Mouse (Mus musculus) liver, embryonic 15.5 days (tissue): ENCODE data around the gene Sertad2. TPM values are rescaled to one million over a fixed set of nuclear protein-coding genes. Genes with fewer than 3 reads are reported as not detected.

Experiments
- ATAC-seq: fragments of 200-750 bp; cut with Nextera tagmentation; 2 replicates; pipeline ENCODE4 v1.8.0; 2017; ENCODE audit warnings: moderate number of reproducible peaks, mild to moderate bottlenecking, moderate library complexity; ENCODE audit not compliant: insufficient read depth
- H3K27ac ChIP-seq: fragments of 300-500 bp; sonication (generic); replicated peaks from 2 replicates; pipeline ENCODE4 v1.5.1; 2015; ENCODE audit warnings: mild to moderate bottlenecking, inconsistent platforms
- H3K27me3 ChIP-seq: fragments of 300-500 bp; sonication (generic); 2 replicates; pipeline ENCODE4 v1.6.1; 2015; ENCODE audit warnings: mild to moderate bottlenecking, inconsistent platforms
- H3K36me3 ChIP-seq: fragments of 300-500 bp; sonication (generic); replicated peaks from 2 replicates; pipeline ENCODE4 v1.6.1; 2015; ENCODE audit warnings: moderate library complexity, mild to moderate bottlenecking, inconsistent platforms
- H3K4me1 ChIP-seq: fragments of 300-500 bp; sonication (generic); replicated peaks from 2 replicates; pipeline ENCODE4 v1.6.1; 2015; ENCODE audit warnings: inconsistent platforms
- H3K4me2 ChIP-seq: fragments of 300-500 bp; sonication (generic); 2 replicates; pipeline ENCODE4 v1.6.1; 2015; ENCODE audit warnings: moderate library complexity, mild to moderate bottlenecking, inconsistent platforms
- H3K4me3 ChIP-seq: fragments of 300-500 bp; sonication (generic); replicated peaks from 2 replicates; pipeline ENCODE4 v1.5.1; 2015; ENCODE audit warnings: mild to moderate bottlenecking, inconsistent platforms
- H3K9ac ChIP-seq: fragments of 300-500 bp; sonication (generic); 2 replicates; pipeline ENCODE4 v1.6.1; 2015; ENCODE audit warnings: moderate library complexity, mild to moderate bottlenecking, inconsistent platforms
- H3K9me3 ChIP-seq: fragments of 300-500 bp; sonication (generic); replicated peaks from 2 replicates; pipeline ENCODE4 v1.6.1; 2016; ENCODE audit warnings: inconsistent platforms
- WGBS: fragments of 180-500 bp; shearing (Covaris S2); methylation state at CpG from one replicate; pipeline ENCODE4 v1.1.7; 2015; ENCODE audit warnings: mixed read lengths; ENCODE audit not compliant: insufficient replicate concordance; 5-methylcytosine and 5-hydroxymethylcytosine counted together
- polyA plus RNA-seq: library from polyadenylated mRNA; unstranded; fragments of >200 nt; fragmentation: Nextera tagmentation; extraction: Ambion mirVana; gene quantifications from 2 replicates; pipeline ENCODE4 v1.2.1, GENCODE M21; 2015

The Sertad2 gene
- polyA plus RNA-seq, 1 experiment from 2014 or later, result 36.0 TPM

GRCm38 (mm10) chr11:20549481-20549880 is 6.4 kb downstream of the Sertad2 start:
- H3K36me3 ChIP-seq, result no peaks in the 10 kb centered on the region
- no peak overlapping the region for H3K4me3 ChIP-seq
- 64% methylated on average over 2 of the region's 2 CpGs for WGBS
- H3K27ac ChIP-seq, result no peak overlapping the region
- no peak overlapping the region for H3K4me2 ChIP-seq
- H3K27me3 ChIP-seq, result peaks cover 8% of the 10 kb centered on the region
- no peak for ATAC-seq
- no peak overlapping the region for H3K9ac ChIP-seq
- no peaks in the 10 kb centered on the region for H3K9me3 ChIP-seq
- H3K4me1 ChIP-seq, result peaks cover 12% of the 10 kb centered on the region; the same call in 1 of the 2 replicates

GRCm38 (mm10) chr11:20550196-20550595 is 7.1 kb downstream of the Sertad2 start:
- Histone ChIP-seq H3K9ac (no peak overlapping the region), H3K4me2 (no peak overlapping the region), H3K36me3 (no peaks in the 10 kb centered on the region), H3K4me3 (no peak overlapping the region), H3K4me1 (peaks cover 13% of the 10 kb centered on the region), H3K27me3 (peaks cover 5% of the 10 kb centered on the region), H3K9me3 (no peaks in the 10 kb centered on the region), H3K27ac (no peak overlapping the region)
- WGBS, result 71% methylated on average over 7 of the region's 7 CpGs
- ATAC-seq, result no peak

GRCm38 (mm10) chr11:20552059-20552458 is 9.0 kb downstream of the Sertad2 start:
- Histone ChIP-seq H3K4me2 (no peak overlapping the region), H3K4me1 (peaks cover 32% of the 10 kb centered on the region), H3K9ac (no peak overlapping the region), H3K27ac (no peak overlapping the region), H3K27me3 (no peaks in the 10 kb centered on the region), H3K9me3 (no peaks in the 10 kb centered on the region), H3K36me3 (no peaks in the 10 kb centered on the region), H3K4me3 (no peak overlapping the region)
- ATAC-seq, result no peak
- WGBS, result 79% methylated on average over 2 of the region's 2 CpGs

- Histone ChIP-seq H3K4me1 (peaks cover 35% of the 10 kb centered on the region), H3K4me2 (no peak overlapping the region), H3K9me3 (no peaks in the 10 kb centered on the region), H3K27ac (no peak overlapping the region), H3K4me3 (no peak overlapping the region), H3K36me3 (no peaks in the 10 kb centered on the region), H3K27me3 (no peaks in the 10 kb centered on the region), H3K9ac (no peak overlapping the region)
- 70% methylated on average over 8 of the region's 8 CpGs for WGBS
- no peak for ATAC-seq
These were observed 10.0 kb downstream of the Sertad2 start for GRCm38 (mm10) chr11:20552758-20553673.

GRCm38 (mm10) chr11:20555651-20556050 is 12.6 kb downstream of the Sertad2 start:
- Histone ChIP-seq H3K27me3 (no peaks in the 10 kb centered on the region), H3K9ac (no peak overlapping the region), H3K27ac (peak overlapping the region; percentile 48), H3K4me2 (0 out of 2 replicates have a peak overlapping the region, but pooled peaks have one; percentile 21), H3K9me3 (no peaks in the 10 kb centered on the region), H3K4me3 (no peak overlapping the region), H3K4me1 (peaks cover 60% of the 10 kb centered on the region), H3K36me3 (no peaks in the 10 kb centered on the region)
- no peak for ATAC-seq
- 49% methylated on average over 2 of the region's 3 CpGs for WGBS

- Histone ChIP-seq H3K4me1 (peaks cover 65% of the 10 kb centered on the region), H3K27ac (peak overlapping the region; percentile 48), H3K4me2 (0 out of 2 replicates have a peak overlapping the region, but pooled peaks have one; percentile 21)
These were observed 13.3 kb downstream of the Sertad2 start for GRCm38 (mm10) chr11:20556163-20556911.

GRCm38 (mm10) chr11:20559236-20559950 is 16.3 kb downstream of the Sertad2 start:
- no peak for ATAC-seq
- Histone ChIP-seq H3K9ac (no peak overlapping the region), H3K4me1 (peaks cover 65% of the 10 kb centered on the region), H3K4me2 (peak overlapping the region; percentile 27; the same call in 1 of the 2 replicates), H3K27me3 (no peaks in the 10 kb centered on the region), H3K36me3 (no peaks in the 10 kb centered on the region), H3K4me3 (no peak overlapping the region), H3K27ac (peak overlapping the region; percentile 59), H3K9me3 (no peaks in the 10 kb centered on the region)
- 57% methylated on average over 11 of the region's 11 CpGs for WGBS

More at GRCm38 (mm10) chr11:20556163-20556911, 13.3 kb downstream of the Sertad2 start:
- 42% methylated on average over 7 of the region's 7 CpGs for WGBS
- Histone ChIP-seq H3K36me3 (no peaks in the 10 kb centered on the region), H3K4me3 (no peak overlapping the region), H3K9ac (no peak overlapping the region), H3K9me3 (no peaks in the 10 kb centered on the region), H3K27me3 (no peaks in the 10 kb centered on the region)
- ATAC-seq, result peak; percentile 70

- H3K4me1 ChIP-seq, result peaks cover 65% of the 10 kb centered on the region
- no peaks in the 10 kb centered on the region for H3K27me3 ChIP-seq
- peak overlapping the region; percentile 59 for H3K27ac ChIP-seq
- ATAC-seq, result peak; percentile 53; the same call in 1 of the 2 replicates
- H3K9ac ChIP-seq, result no peak overlapping the region
- no peaks in the 10 kb centered on the region for H3K9me3 ChIP-seq
- H3K36me3 ChIP-seq, result no peaks in the 10 kb centered on the region
- WGBS, result 43% methylated on average over 10 of the region's 10 CpGs
- peak overlapping the region; percentile 27 for H3K4me2 ChIP-seq
- H3K4me3 ChIP-seq, result no peak overlapping the region
These were observed 17.0 kb downstream of the Sertad2 start for GRCm38 (mm10) chr11:20559951-20560642.

GRCm38 (mm10) chr11:20561323-20562002 is 18.4 kb downstream of the Sertad2 start:
- Histone ChIP-seq H3K4me2 (peak overlapping the region; percentile 75), H3K4me3 (peak overlapping the region; percentile 48), H3K27me3 (no peaks in the 10 kb centered on the region), H3K36me3 (no peaks in the 10 kb centered on the region), H3K27ac (0 out of 2 replicates have a peak overlapping the region, but pooled peaks have one; percentile 29), H3K9me3 (no peaks in the 10 kb centered on the region), H3K4me1 (peaks cover 51% of the 10 kb centered on the region), H3K9ac (peak overlapping the region; percentile 21; the same call in 1 of the 2 replicates)
- peak; percentile 84 for ATAC-seq
- WGBS, result 3% methylated on average over 13 of the region's 13 CpGs

GRCm38 (mm10) chr11:20565057-20565456 is 22.0 kb downstream of the Sertad2 start:
- no peak overlapping the region for H3K27ac ChIP-seq
- H3K4me2 ChIP-seq, result no peak overlapping the region
- H3K4me1 ChIP-seq, result peaks cover 23% of the 10 kb centered on the region
- no peak overlapping the region for H3K4me3 ChIP-seq
- no peaks in the 10 kb centered on the region for H3K36me3 ChIP-seq
- H3K9me3 ChIP-seq, result no peaks in the 10 kb centered on the region
- WGBS, result 79% methylated on average over 4 of the region's 4 CpGs
- no peak overlapping the region for H3K9ac ChIP-seq
- no peak for ATAC-seq
- no peaks in the 10 kb centered on the region for H3K27me3 ChIP-seq
